Mouse (Mus musculus): ENCODE results near the gene Blvrb. TPM values are rescaled to one million over a fixed set of nuclear protein-coding genes. Genes with fewer than 3 reads are reported as not detected.

Blvrb gene
- polyA plus RNA-seq, 2 experiments: 673 to 1,114 TPM

DNA sequence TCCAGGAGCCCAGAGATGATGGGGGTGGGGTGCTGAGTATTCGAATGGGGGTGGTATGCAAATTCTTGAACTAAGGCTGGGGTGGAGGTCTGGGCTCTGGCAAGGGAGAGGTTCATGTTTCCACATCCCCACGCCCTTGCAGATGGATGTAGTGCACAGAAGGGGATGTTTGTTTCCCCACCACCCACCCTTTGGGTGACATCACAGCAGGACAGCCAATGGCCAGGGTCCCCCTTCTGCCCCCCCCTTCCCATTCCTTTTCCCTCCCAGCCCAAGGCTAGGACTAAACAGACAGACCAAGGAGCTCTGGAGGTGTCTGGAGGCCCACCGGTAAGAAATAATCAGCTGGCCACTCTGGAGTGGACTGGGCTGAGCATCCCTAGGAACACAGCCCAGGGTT, 51.3 kb downstream of the Blvrb start, which contains the start of gene Prx:
Prx (plus strand) TSS at position 289 of the 400 bp plus-strand sequence.
- no peak for ATAC-seq (ENCODE audit: insufficient read depth)
- no peak within 1 kb of the TSS for H3K9ac ChIP-seq (replicated peaks)
- H3K27ac ChIP-seq: no peak within 1 kb of the TSS
- 61% methylated on average over 3 of the region's 3 CpGs for WGBS (ENCODE audit: insufficient replicate concordance)
- H3K36me3 ChIP-seq (replicated peaks; ENCODE audit: control insufficient read depth, insufficient read depth, low read depth): no peaks in the 10 kb centered on the region
- TF ChIP-seq EP300 (IDR thresholded peaks at IDR 0.05; ENCODE audit: low read depth): no peak
- TF ChIP-seq CTCF (IDR thresholded peaks at IDR 0.05; ENCODE audit: low read depth): no peak
- no peak within 1 kb of the TSS for H3K4me3 ChIP-seq (ENCODE audit: insufficient read depth in 1 of 2, low read depth in 2 of 2, low read length in 2 of 2)
- DNase-seq (ENCODE audit: low read depth in 3 of 3, low spot score in 3 of 3): no peak
- peaks cover 7 to 9% of the 10 kb centered on the region in 2 experiments for H3K4me1 ChIP-seq (replicated peaks; ENCODE audit: control insufficient read depth in 2 of 2, insufficient read depth in 2 of 2, low read length in 1 of 2)
- no peaks in the 10 kb centered on the region for H3K27me3 ChIP-seq (ENCODE audit: control insufficient read depth, insufficient read depth, low read length)
- H3K9me3 ChIP-seq (ENCODE audit: control insufficient read depth, low read length): no peaks in the 10 kb centered on the region
- no peak within 1 kb of the TSS for H3K4me2 ChIP-seq (ENCODE audit: low read depth)

DNA sequence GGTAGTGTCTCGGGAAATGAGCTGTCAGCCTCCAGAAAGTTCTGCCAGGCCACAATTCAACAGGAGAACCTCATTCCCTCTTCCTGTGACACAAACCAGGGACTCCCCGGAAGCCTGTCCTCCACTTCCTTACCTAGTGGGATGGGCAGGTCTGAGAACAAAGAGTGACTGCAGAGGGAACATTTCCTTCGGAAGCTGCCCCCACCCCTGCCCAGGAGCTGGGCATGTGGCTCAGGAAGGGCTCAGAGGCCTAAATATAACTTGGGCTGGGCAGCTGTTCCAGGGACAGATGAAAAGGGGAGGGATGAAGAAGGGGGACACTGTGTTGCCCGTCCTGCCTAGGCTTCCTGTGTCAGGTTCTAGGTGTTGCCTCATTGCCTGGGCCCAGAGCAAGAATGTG, 53.8 kb downstream of the Blvrb start:
- Histone ChIP-seq H3K9ac (replicated peaks) (no peak overlapping the region), H3K27ac (no peak overlapping the region), H3K27me3 (ENCODE audit: control insufficient read depth, insufficient read depth, low read length) (no peaks in the 10 kb centered on the region), H3K9me3 (ENCODE audit: control insufficient read depth, low read length) (no peaks in the 10 kb centered on the region), H3K4me3 (ENCODE audit: insufficient read depth in 1 of 2, low read depth in 2 of 2, low read length in 2 of 2) (no peak overlapping the region), H3K4me2 (ENCODE audit: low read depth) (no peak overlapping the region), H3K36me3 (replicated peaks; ENCODE audit: control insufficient read depth, insufficient read depth, low read depth) (no peaks in the 10 kb centered on the region), H3K4me1 (replicated peaks; ENCODE audit: control insufficient read depth in 2 of 2, insufficient read depth in 2 of 2, low read length in 1 of 2) (peaks cover 7% of the 10 kb centered on the region in 2 experiments)
- 57% methylated on average over 4 of the region's 4 CpGs for WGBS (ENCODE audit: insufficient replicate concordance)
- ATAC-seq (ENCODE audit: insufficient read depth): no peak
- no peak for DNase-seq (ENCODE audit: low read depth in 3 of 3, low spot score in 3 of 3)
- no peak for TF ChIP-seq CTCF (IDR thresholded peaks at IDR 0.05; ENCODE audit: low read depth)
- no peak for TF ChIP-seq EP300 (IDR thresholded peaks at IDR 0.05; ENCODE audit: low read depth)

DNA sequence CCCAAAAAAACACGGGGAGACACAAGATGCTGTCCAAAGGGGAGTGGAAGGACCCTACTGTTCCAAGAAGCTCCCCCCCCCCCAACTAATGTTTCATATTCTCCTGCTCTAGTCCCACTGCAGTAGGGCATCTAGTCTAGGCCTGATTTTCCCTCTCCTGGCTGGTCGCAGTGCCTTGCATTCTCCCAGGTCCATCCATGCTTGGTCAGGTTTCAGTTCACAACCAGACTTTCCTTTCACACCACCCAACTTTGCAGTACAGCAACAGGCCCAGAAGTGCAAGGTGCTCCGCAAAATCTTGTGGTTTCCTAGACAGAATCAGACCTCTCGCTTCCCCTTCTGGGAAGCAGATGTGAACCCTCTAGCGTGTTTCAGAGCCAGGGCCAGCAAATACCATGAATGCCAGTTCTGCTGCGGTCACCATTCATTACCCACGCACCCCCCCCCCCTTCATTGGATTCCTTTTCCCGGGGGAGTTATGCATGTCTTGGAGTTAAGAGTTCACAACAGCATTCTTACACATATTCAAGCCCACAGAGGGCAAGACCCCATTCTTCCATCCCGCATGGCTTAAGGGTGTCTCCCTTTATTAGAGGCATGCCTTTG, 59.1 kb downstream of the Blvrb start:
- no peak for DNase-seq (ENCODE audit: low read depth in 3 of 3, low spot score in 3 of 3)
- ATAC-seq (ENCODE audit: insufficient read depth): no peak
- Histone ChIP-seq H3K9me3 (ENCODE audit: control insufficient read depth, low read length) (no peaks in the 10 kb centered on the region), H3K4me1 (replicated peaks; ENCODE audit: control insufficient read depth in 2 of 2, insufficient read depth in 2 of 2, low read length in 1 of 2) (peaks cover 10 to 12% of the 10 kb centered on the region in 2 experiments), H3K4me2 (ENCODE audit: low read depth) (peak overlapping the region; percentile 91), H3K27ac (peak overlapping the region; percentile 97), H3K9ac (replicated peaks) (peak overlapping the region; percentile 84), H3K4me3 (ENCODE audit: insufficient read depth in 1 of 2, low read depth in 2 of 2, low read length in 2 of 2) (peak overlapping the region in 1 of 2 experiments; percentile 72; a peak in 2 of 4 replicates), H3K36me3 (replicated peaks; ENCODE audit: control insufficient read depth, insufficient read depth, low read depth) (no peaks in the 10 kb centered on the region), H3K27me3 (ENCODE audit: control insufficient read depth, insufficient read depth, low read length) (no peaks in the 10 kb centered on the region)
- TF ChIP-seq EP300 (IDR thresholded peaks at IDR 0.05; ENCODE audit: low read depth): no peak
- no peak for TF ChIP-seq CTCF (IDR thresholded peaks at IDR 0.05; ENCODE audit: low read depth)
- WGBS (ENCODE audit: insufficient replicate concordance): 36% methylated on average over 9 of the region's 9 CpGs

DNA sequence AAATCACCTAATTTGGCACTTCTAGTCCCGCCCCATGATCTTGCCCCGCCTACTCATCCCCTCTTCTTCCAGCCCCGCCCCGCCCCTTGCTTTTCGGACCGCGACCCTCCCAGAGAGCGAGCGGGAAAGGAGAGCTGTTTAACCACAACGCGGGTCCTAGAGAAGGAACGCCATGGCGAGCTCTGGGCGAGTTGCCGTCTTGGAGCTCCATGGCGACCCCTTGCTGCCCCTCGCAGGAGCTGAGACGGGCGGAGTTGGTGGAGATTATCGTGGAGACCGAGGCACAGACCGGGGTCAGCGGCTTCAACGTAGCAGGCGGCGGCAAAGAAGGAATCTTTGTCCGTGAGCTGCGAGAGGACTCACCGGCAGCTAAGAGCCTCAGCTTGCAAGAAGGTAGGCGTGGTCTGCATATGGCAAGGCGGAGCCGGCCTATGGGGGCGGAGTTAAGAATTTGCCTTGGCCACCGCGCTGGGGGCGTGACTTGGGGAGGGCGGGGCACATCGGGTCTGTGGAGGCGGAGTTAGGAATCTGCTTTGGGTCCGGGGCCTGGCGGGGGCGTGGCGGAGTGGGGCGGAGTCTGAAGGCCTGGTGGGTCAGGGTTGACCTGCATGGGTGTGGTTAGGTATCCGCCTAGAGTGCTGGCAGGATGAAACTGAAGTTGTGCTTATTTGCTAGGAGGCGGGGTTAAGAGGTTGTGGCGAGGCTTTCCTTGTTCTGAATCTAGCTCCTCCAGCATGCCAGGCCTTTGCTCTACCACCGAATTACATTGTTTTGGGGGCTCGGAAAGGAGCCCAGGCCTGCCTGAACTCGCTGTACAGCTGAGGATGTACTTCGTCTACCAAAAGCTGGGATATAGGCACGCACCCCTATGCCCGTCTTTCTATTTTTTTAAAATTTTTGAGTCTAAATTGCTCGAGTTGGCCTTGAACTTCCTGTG, 60.2 kb downstream of the Blvrb start:
- H3K27ac ChIP-seq: peak overlapping the region; percentile 97
- no peak for TF ChIP-seq EP300 (IDR thresholded peaks at IDR 0.05; ENCODE audit: low read depth)
- peak; percentile 42; the same call in 1 of the 2 replicates for TF ChIP-seq CTCF (IDR thresholded peaks at IDR 0.05; ENCODE audit: low read depth)
- H3K9ac ChIP-seq (replicated peaks): peak overlapping the region; percentile 84
- H3K36me3 ChIP-seq (replicated peaks; ENCODE audit: control insufficient read depth, insufficient read depth, low read depth): no peaks in the 10 kb centered on the region
- peak overlapping the region; percentile 70 to 72 for H3K4me3 ChIP-seq (ENCODE audit: insufficient read depth in 1 of 2, low read depth in 2 of 2, low read length in 2 of 2)
- ATAC-seq (ENCODE audit: insufficient read depth): peak; percentile 93
- no peaks in the 10 kb centered on the region for H3K9me3 ChIP-seq (ENCODE audit: control insufficient read depth, low read length)
- H3K4me1 ChIP-seq (replicated peaks; ENCODE audit: control insufficient read depth in 2 of 2, insufficient read depth in 2 of 2, low read length in 1 of 2): peaks cover 10 to 12% of the 10 kb centered on the region in 2 experiments
- H3K4me2 ChIP-seq (ENCODE audit: low read depth): peak overlapping the region; percentile 91
- WGBS (ENCODE audit: insufficient replicate concordance): under 1% methylated on average over 54 of the region's 54 CpGs
- peak; percentile 95 to 98 (median 95) for DNase-seq (ENCODE audit: low read depth in 3 of 3, low spot score in 3 of 3)
- no peaks in the 10 kb centered on the region for H3K27me3 ChIP-seq (ENCODE audit: control insufficient read depth, insufficient read depth, low read length)

DNA sequence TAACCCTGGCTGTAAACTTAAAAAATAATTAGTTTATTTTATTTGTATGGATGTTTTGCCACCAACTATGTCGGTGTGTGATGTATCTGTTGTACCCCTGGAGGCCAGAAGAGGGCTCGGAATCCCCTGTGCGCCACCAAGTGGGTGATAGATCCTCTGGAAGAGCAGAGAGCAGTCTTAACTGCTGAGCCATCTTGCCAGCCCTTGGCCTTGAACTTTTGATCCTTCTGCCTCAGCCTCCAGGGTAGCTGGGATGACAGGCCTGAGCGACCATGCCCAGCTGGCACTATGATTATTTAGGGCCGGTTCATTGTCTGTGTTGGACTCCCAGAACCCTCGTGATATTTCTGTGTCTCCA, 60.8 kb downstream of the Blvrb start:
- no peaks in the 10 kb centered on the region for H3K9me3 ChIP-seq (ENCODE audit: control insufficient read depth, low read length)
- WGBS (ENCODE audit: insufficient replicate concordance): 16% methylated on average over 6 of the region's 6 CpGs
- DNase-seq (ENCODE audit: low read depth in 3 of 3, low spot score in 3 of 3): peak; percentile 71 to 74 (median 72)
- peak overlapping the region; percentile 91 for H3K4me2 ChIP-seq (ENCODE audit: low read depth)
- H3K27ac ChIP-seq: peak overlapping the region; percentile 97
- H3K27me3 ChIP-seq (ENCODE audit: control insufficient read depth, insufficient read depth, low read length): no peaks in the 10 kb centered on the region
- H3K36me3 ChIP-seq (replicated peaks; ENCODE audit: control insufficient read depth, insufficient read depth, low read depth): no peaks in the 10 kb centered on the region
- TF ChIP-seq EP300 (IDR thresholded peaks at IDR 0.05; ENCODE audit: low read depth): peak; percentile 44; the same call in 1 of the 2 replicates
- TF ChIP-seq CTCF (IDR thresholded peaks at IDR 0.05; ENCODE audit: low read depth): peak; percentile 94
- ATAC-seq (ENCODE audit: insufficient read depth): peak; percentile 81
- H3K4me1 ChIP-seq (replicated peaks; ENCODE audit: control insufficient read depth in 2 of 2, insufficient read depth in 2 of 2, low read length in 1 of 2): peaks cover 10 to 12% of the 10 kb centered on the region in 2 experiments
- peak overlapping the region; percentile 67 for H3K9ac ChIP-seq (replicated peaks)
- peak overlapping the region; percentile 67 to 72; a peak in 3 of 4 replicates for H3K4me3 ChIP-seq (ENCODE audit: insufficient read depth in 1 of 2, low read depth in 2 of 2, low read length in 2 of 2)
